ENCODE assay signal across 8 mouse cellular contexts in genomic region chr6:120822307-120822928, GRCm38 (mm10). TPM values are rescaled to one million over a fixed set of nuclear protein-coding genes. Genes with fewer than 3 reads are reported as not detected.
DNase-seq lines count a peak whose midpoint lies in the region; ATAC-seq lines count a peak whose summit lies in the region.

Atp6v1e1 (minus strand) TSS chr6:120822793.

- H3K36me3 ChIP-seq in hindbrain, embryonic 13.5 days, result peaks cover 20% of the 10 kb centered on the region

- peak within 1 kb of the TSS; percentile 91 for H3K9ac ChIP-seq in hindbrain, embryonic 13.5 days

- peak within 1 kb of the TSS; percentile 81 for H3K4me2 ChIP-seq in hindbrain, embryonic 13.5 days

- H3K4me1 ChIP-seq in hindbrain, embryonic 13.5 days (replicated peaks), result peaks cover 24% of the 10 kb centered on the region

- 0% methylated on average over 41 of the region's 41 CpGs for WGBS in hindbrain, embryonic 13.5 days

- no peaks in the 10 kb centered on the region for H3K9me3 ChIP-seq in hindbrain, embryonic 13.5 days

- peak within 1 kb of the TSS; percentile 92 for H3K27ac ChIP-seq in hindbrain, embryonic 13.5 days

- ATAC-seq in hindbrain, embryonic 13.5 days (ENCODE audit: low FRiP score), result peak; percentile 97

- H3K27me3 ChIP-seq in hindbrain, embryonic 13.5 days, result peaks cover 2% of the 10 kb centered on the region; the same call in 1 of the 2 replicates

- peak within 1 kb of the TSS; percentile 97 for H3K4me3 ChIP-seq in hindbrain, embryonic 13.5 days

- DNase-seq in NIH3T3 (ENCODE audit: low read depth), result peak; percentile 96
- DNase-seq in cerebellum, postnatal 10 days, result peak; percentile 95 to 96
- DNase-seq in frontal cortex, postnatal 14 days (ENCODE audit: low spot score in 2 of 2), result peak; percentile 87 to 88
- peak; percentile 73 to 74 for DNase-seq in layer of hippocampus, postnatal 25 days (ENCODE audit: extremely low spot score in 1 of 2, low spot score in 1 of 2)
- DNase-seq in lung, postnatal 25 days (ENCODE audit: low spot score), result peak; percentile 96
- peak; percentile 96 for DNase-seq in retina, embryonic 14.5 days (ENCODE audit: low spot score)
- DNase-seq in thymus, postnatal 4 days, result peak; percentile 92

RNA-seq across cellular contexts. Expression of gene Atp6v1e1, which starts in this region (rescaled TPM):
- polyA plus RNA-seq in hindbrain, embryonic 13.5 days (2015; fragmentation: Nextera tagmentation; extraction: Ambion mirVana), result 255 and 262 TPM in 2 replicates
- total RNA-seq in layer of hippocampus, postnatal 25 days (2021), result 100 to 1,000 TPM; 475 to 529 TPM

Comparison
In these comparisons a context has a peak if more than half of its experiments do, and no peak if none do; other contexts are left out.
1. Peak in every context shown above with its lines: DNase-seq, ATAC-seq, H3K4me3 ChIP-seq and H3K27ac ChIP-seq.